Mouse (Mus musculus) lung, adult 2 months (tissue): ENCODE data around the gene Mdm2.

Experiments used
- CTCF ChIP-seq: fragments of 200-500 bp; IDR thresholded peaks from 2 replicates; pipeline ENCODE4 v1.5.1; 2011; ENCODE audit warnings: mild to moderate bottlenecking, low read length, control low read depth; ENCODE audit not compliant: insufficient read depth
- POLR2A ChIP-seq: fragments of 200-500 bp; IDR thresholded peaks from 2 replicates; pipeline ENCODE4 v1.6.1; 2011; ENCODE audit warnings: low read depth, mild to moderate bottlenecking, control low read depth, low read length, borderline replicate concordance; ENCODE audit errors: extremely low read depth

DNA sequence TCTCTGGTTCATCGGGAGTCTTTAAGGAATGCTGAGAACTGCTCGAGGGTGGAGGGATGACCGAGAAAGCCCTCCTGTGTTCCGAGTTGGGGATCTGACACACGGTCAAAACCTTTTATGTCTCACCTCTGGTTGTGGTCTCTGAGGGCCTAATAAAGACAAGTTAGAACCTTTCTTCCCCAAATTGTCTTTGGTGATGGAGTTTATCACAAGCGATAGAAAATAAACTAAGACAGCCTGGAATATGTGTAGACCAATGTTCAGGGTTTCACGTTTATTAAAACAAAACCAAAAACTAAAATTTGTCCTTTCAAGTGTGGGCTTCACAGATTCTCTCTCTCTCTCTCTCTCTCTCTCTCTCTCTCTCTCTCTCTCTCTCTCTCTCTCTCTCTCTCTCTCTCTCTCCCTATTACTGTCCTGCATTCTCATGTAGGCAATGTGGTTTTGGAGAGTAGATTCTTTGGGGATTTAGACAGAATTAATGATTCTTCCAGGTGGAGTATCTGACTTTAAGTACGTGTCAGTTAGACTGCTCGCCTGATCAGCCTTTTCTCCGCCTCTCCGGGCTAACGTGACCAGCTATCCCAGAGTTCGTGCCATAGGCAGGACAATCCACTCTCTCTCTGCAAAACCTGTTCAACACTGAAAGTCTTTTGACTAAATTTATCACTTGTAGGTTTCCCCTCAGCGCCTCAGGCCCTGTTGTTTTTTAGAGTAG is 46.2 kb downstream of the Mdm2 start:
- no peak for TF ChIP-seq POLR2A
- TF ChIP-seq CTCF: no peak
